Mouse (Mus musculus) small intestine, adult 2 months (tissue): ENCODE measurements around the gene Ccdc186.

Experiments
- CTCF ChIP-seq: fragments of 200-500 bp; IDR thresholded peaks from 2 replicates; pipeline ENCODE4 v1.5.1; 2012; ENCODE audit warnings: low read depth, mild to moderate bottlenecking, control low read depth, inconsistent platforms, low read length, moderate library complexity, mixed read lengths; ENCODE audit not compliant: insufficient replicate concordance, insufficient read length; ENCODE audit errors: extremely low read depth
- POLR2A ChIP-seq: fragments of 200-500 bp; IDR thresholded peaks from 2 replicates; pipeline ENCODE4 v1.6.1; 2012; ENCODE audit warnings: low read depth, mild to moderate bottlenecking, control low read depth, inconsistent platforms, low read length, moderate library complexity

DNA sequence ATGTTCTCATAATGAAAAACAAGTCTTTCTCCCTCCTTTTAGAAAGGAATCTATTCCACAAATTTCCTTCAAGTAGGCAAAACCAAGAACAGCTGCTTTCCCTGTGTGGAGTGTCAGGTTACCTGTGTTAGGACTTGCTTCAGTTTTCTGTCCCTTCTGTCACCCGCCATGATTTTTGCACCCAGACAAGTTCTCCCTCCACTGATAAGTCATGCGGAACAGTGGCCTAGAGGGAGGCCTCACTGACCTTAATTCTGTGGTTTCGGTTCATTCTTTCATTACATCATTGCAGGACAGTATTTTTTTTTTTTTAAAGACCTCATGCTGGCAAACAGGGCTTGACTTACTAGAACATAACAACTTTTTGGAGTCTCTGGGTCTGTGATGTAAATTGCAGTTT lies 72.6 kb downstream of the Ccdc186 start:
- TF ChIP-seq CTCF (no peak), POLR2A (no peak)
